Mouse (Mus musculus) left cerebral cortex, postnatal 36 days (tissue): ENCODE measurements around the gene Nfia. TPM values are rescaled to one million over a fixed set of nuclear protein-coding genes. Genes with fewer than 3 reads are reported as not detected.

Source experiments
- DNase-seq, 2 experiments: peaks; one replicate each; pipeline ENCODE4 v3.0.0; 2021 to 2022; ENCODE audit warnings: low spot score in 2 of 2, mixed read lengths in 1 of 2
- intact Hi-C: fragments of 180-260 bp; cut with DNase I; formaldehyde crosslinking; loops from one replicate; pipeline ENCODE4 v1.15.1; 2025
- total RNA-seq, 2 experiments: library from RNA; stranded (reverse); gene quantifications; 2 replicates each; pipeline ENCODE4 v1.2.3; 2021

Gene Nfia
- total RNA-seq, 2 experiments from 2014 or later: 62.9 to 75.3 TPM

- intact Hi-C loops: no loop called here
These were observed 32.7 kb downstream of the Nfia start for GRCm38 (mm10) chr4:97805255-97805654.

GRCm38 (mm10) chr4:97805896-97806808, 33.6 kb downstream of the Nfia start:
- no peak for DNase-seq
- intact Hi-C loops: no loop called here

More at GRCm38 (mm10) chr4:97805255-97805654, 32.7 kb downstream of the Nfia start:
- DNase-seq: no peak

- DNase-seq: no peak
- intact Hi-C loops: no loop called here
These were observed 34.4 kb downstream of the Nfia start for GRCm38 (mm10) chr4:97806924-97807323.

GRCm38 (mm10) chr4:97808885-97809284, 36.4 kb downstream of the Nfia start:
- DNase-seq: no peak
- intact Hi-C loops: no loop called here

- no peak for DNase-seq
- intact Hi-C loops: no loop called here
These were observed 37.2 kb downstream of the Nfia start for GRCm38 (mm10) chr4:97809582-97810295.

GRCm38 (mm10) chr4:97810348-97810939, 37.9 kb downstream of the Nfia start:
- intact Hi-C loops: no loop called here
- DNase-seq: no peak

GRCm38 (mm10) chr4:97813035-97813434, 40.5 kb downstream of the Nfia start:
- intact Hi-C loops: no loop called here
- DNase-seq: no peak

- DNase-seq: no peak
- intact Hi-C loops: no loop called here
These were observed 41.5 kb downstream of the Nfia start for GRCm38 (mm10) chr4:97813996-97814395.

- DNase-seq: no peak
- intact Hi-C loops: no loop called here
These were observed 42.0 kb downstream of the Nfia start for GRCm38 (mm10) chr4:97814515-97814914.

- DNase-seq: no peak
- intact Hi-C loops: no loop called here
These were observed 43.5 kb downstream of the Nfia start for GRCm38 (mm10) chr4:97816001-97816400.

- no peak for DNase-seq
- intact Hi-C loops: no loop called here
These were observed 44.2 kb downstream of the Nfia start for GRCm38 (mm10) chr4:97816753-97817152.

- intact Hi-C loops: no loop called here
- DNase-seq: no peak
These were observed 45.2 kb downstream of the Nfia start for GRCm38 (mm10) chr4:97817741-97818140.

GRCm38 (mm10) chr4:97818498-97818897, 46.0 kb downstream of the Nfia start:
- intact Hi-C loops: no loop called here
- DNase-seq: no peak

GRCm38 (mm10) chr4:97819101-97819500, 46.6 kb downstream of the Nfia start:
- DNase-seq: no peak
- intact Hi-C loops: no loop called here

GRCm38 (mm10) chr4:97820474-97821259, 48.1 kb downstream of the Nfia start:
- intact Hi-C loops: no loop called here
- no peak for DNase-seq

GRCm38 (mm10) chr4:97821556-97822251, 49.2 kb downstream of the Nfia start:
- intact Hi-C loops: no loop called here
- DNase-seq: no peak

GRCm38 (mm10) chr4:97823512-97823911, 51.0 kb downstream of the Nfia start:
- intact Hi-C loops: no loop called here
- DNase-seq: no peak

- no peak for DNase-seq
- intact Hi-C loops: no loop called here
These were observed 51.9 kb downstream of the Nfia start for GRCm38 (mm10) chr4:97824451-97824850.

GRCm38 (mm10) chr4:97825432-97825831, 52.9 kb downstream of the Nfia start:
- no peak for DNase-seq

More at GRCm38 (mm10) chr4:97825432-97825831, 52.9 kb downstream of the Nfia start:
- intact Hi-C loops: no loop called here
